Mouse (Mus musculus): ENCODE results near the gene Naaladl1. TPM values are rescaled to one million over a fixed set of nuclear protein-coding genes. Genes with fewer than 3 reads are reported as not detected.

Gene Naaladl1
- total and polyA plus RNA-seq, 3 experiments: 0.35 to 1.7 TPM; not detected in 1

DNA sequence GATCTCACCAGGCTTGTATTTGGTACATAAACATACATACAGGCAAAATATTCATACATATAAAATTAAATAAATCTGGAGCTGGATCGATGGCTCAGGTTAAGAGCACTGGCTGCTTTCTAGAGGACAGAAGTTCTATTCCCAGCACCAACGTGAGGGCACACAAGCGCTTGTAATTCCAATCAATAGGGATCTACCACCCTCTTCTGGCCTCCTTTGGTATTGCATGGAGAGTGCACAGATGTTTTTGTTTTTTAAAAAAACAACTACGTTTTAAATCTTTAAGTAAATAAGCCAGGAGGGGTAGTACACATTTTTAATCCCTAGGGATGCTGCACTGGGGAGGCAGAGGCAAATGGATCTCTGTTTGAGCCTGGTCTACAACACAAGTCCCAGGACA is 20.7 kb downstream of the Naaladl1 start (continued):
- no peak; the same call in 1 of the 2 replicates for TF ChIP-seq MYC (IDR thresholded peaks at IDR 0.05; ENCODE audit: low read depth, low read length)
- no peak for TF ChIP-seq EP300 (IDR thresholded peaks at IDR 0.05; ENCODE audit: low read depth in 1 of 2, low read length in 2 of 2)
- TF ChIP-seq SMC3 (IDR thresholded peaks at IDR 0.05; ENCODE audit: low read depth, low read length): peak; percentile 85

DNA sequence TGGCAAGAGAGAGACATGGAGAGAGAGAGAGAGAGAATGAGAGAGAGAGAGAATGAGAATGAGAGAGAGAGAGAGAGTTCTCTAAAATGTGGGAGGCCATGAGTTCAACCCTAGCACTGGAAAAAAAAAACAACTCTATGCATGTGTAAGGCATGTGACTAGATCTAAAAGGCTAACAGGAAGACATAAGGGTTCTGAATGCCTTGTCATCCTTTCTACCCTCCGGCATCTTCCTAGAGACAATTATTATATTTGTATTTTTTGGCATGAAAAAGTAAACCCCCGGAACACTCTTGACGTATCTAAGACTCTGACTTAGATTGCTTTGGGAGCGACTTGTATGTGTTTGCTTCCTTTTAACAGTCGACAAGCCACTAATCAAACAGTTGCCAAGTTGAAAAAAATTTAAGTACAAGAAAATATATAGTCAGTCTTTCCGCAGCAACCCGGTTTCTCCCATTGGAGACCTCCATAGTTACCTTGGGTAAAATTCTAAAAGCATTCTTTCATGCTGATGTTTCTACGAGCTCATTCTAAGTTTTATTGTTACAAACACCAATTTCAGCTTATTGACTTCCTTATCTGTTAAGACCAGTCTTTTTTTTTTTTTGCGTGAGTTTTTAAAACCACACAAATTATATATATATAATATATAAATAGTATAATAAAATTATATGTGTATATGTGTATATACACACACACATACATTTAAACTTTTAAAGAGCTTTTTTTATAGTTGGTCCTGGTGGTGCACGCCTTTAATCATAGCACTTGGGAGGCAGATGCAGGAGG is 21.4 kb downstream of the Naaladl1 start:
- Histone ChIP-seq H3K36me3 (ENCODE audit: control insufficient read depth in 1 of 2, insufficient read depth in 2 of 2, low read length in 2 of 2) (peaks cover 0 to 17% of the 10 kb centered on the region in 2 experiments; a peak in 2 of 4 replicates), H3K9ac (ENCODE audit: control insufficient read depth, low read depth, low read length, poor library complexity, severe bottlenecking) (peak overlapping the region; percentile 87), H3K27ac (ENCODE audit: control insufficient read depth, low read depth, low read length) (peak overlapping the region; percentile 93), H3K4me1 (ENCODE audit: control insufficient read depth in 1 of 2, insufficient read depth in 2 of 2, low read length in 2 of 2) (peaks cover 3 to 26% of the 10 kb centered on the region in 2 experiments; a peak in 3 of 4 replicates), H3K27me3 (ENCODE audit: control insufficient read depth in 1 of 2, insufficient read depth in 2 of 2, low read length in 2 of 2) (no peaks in the 10 kb centered on the region), H3K4me3 (ENCODE audit: control insufficient read depth in 1 of 2, insufficient read depth in 1 of 2, low read depth in 2 of 2, low read length in 2 of 2) (peak overlapping the region; percentile 57 to 82), H3K79me2 (ENCODE audit: control insufficient read depth, insufficient read depth, low read length, poor library complexity) (peaks cover 1% of the 10 kb centered on the region; the same call in 1 of the 2 replicates), H3K9me3 (replicated peaks; ENCODE audit: insufficient read depth, low read length) (no peaks in the 10 kb centered on the region)
- DNase-seq (ENCODE audit: low read depth, low spot score): peak; percentile 49
- peak; percentile 71 for TF ChIP-seq SIN3A (IDR thresholded peaks at IDR 0.05; ENCODE audit: low read length)
- no peak for TF ChIP-seq E2F4 (IDR thresholded peaks at IDR 0.05; ENCODE audit: borderline replicate concordance, low read depth, low read length)
- TF ChIP-seq ZMIZ1 (IDR thresholded peaks at IDR 0.05; ENCODE audit: low read depth, low read length): 0 out of 2 replicates have a peak, but pooled peaks have one; percentile 24
- TF ChIP-seq MXI1 (IDR thresholded peaks at IDR 0.05; ENCODE audit: low read depth, low read length): peak; percentile 81
- TF ChIP-seq GABPA (IDR thresholded peaks at IDR 0.05; ENCODE audit: low read depth, low read length): no peak
- no peak for TF ChIP-seq BHLHE40 (IDR thresholded peaks at IDR 0.05; ENCODE audit: borderline replicate concordance, low read depth, low read length)
- TF ChIP-seq CHD1 (IDR thresholded peaks at IDR 0.05; ENCODE audit: low read depth, low read length): peak; percentile 91; the same call in 1 of the 2 replicates
- peak; percentile 68 for TF ChIP-seq USF1 (IDR thresholded peaks at IDR 0.05; ENCODE audit: low read depth, low read length)
- TF ChIP-seq MAX (IDR thresholded peaks at IDR 0.05; ENCODE audit: low read length): peak; percentile 72
- peak; percentile 11; the same call in 1 of the 2 replicates for TF ChIP-seq NELFE (IDR thresholded peaks at IDR 0.05; ENCODE audit: low read depth, low read length)
- peak; percentile 62 for TF ChIP-seq ZNF384 (IDR thresholded peaks at IDR 0.05; ENCODE audit: low read depth, low read length)
- no peak for TF ChIP-seq CTCF (IDR thresholded peaks at IDR 0.05 in 2 of 3, conservative IDR thresholded peaks at IDR 0.05 in 1 of 3; ENCODE audit: control insufficient read depth in 1 of 3, insufficient read depth in 1 of 3, low read depth in 2 of 3, low read length in 3 of 3, poor library complexity in 1 of 3, severe bottlenecking in 1 of 3)
- TF ChIP-seq ETS1 (IDR thresholded peaks at IDR 0.05; ENCODE audit: low read depth, low read length): 0 out of 2 replicates have a peak, but pooled peaks have one; percentile 11
- no peak for TF ChIP-seq MYB (IDR thresholded peaks at IDR 0.05; ENCODE audit: low read depth, low read length)
- TF ChIP-seq ELF1 (IDR thresholded peaks at IDR 0.05; ENCODE audit: low read depth, low read length): no peak; the same call in 1 of the 2 replicates
